Mouse (Mus musculus): Measurements from ENCODE around the gene Ncf2.

DNA sequence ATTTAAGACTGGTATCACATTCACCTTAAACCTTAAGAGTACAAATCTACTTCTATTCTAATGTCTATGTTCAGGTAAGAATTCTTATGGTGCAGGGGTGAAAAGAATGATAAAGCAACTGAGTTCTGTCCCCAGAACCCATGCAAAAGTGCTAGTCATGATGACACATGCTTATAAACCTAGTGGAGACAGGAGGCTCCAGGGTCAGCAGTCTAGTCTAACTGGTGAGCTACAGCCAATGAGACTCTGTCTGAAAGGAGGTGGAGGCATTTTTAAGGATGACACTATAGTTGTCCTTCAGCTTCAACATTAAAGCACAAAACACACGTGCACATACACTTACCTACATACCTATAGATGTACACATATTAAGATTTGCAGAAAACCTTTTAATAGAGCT, 44.6 kb downstream of the Ncf2 start:
- TF ChIP-seq CTCF (IDR thresholded peaks at IDR 0.05; ENCODE audit: low read depth, low read length) (no peak), POLR2AphosphoS5 (IDR thresholded peaks at IDR 0.05; ENCODE audit: insufficient replicate concordance, low read depth, low read length) (no peak), GATA2 (IDR thresholded peaks at IDR 0.05; ENCODE audit: borderline replicate concordance, low read depth, low read length) (no peak), GATA1 (IDR thresholded peaks at IDR 0.05; ENCODE audit: borderline replicate concordance, low read length) (no peak), TAL1 (conservative IDR thresholded peaks at IDR 0.05; ENCODE audit: low read depth, low read length) (no peak)

Measured in G1E (cell line).